Mouse (Mus musculus): Measurements from ENCODE around the gene Iscu.

Gene Iscu

GRCm38 (mm10) chr5:113772450-113772895 is at the start of gene Iscu, which contains the start of gene Sart3:
Gene Iscu, plus strand, starts transcription at chr5:113772748.
Gene Sart3, minus strand, starts transcription at chr5:113772510.
- DNase-seq (ENCODE audit: low read depth, low spot score), result peak; percentile 91

GRCm38 (mm10) chr5:113723567-113724237 is 48.8 kb upstream of the Iscu start:
- no peak for DNase-seq (ENCODE audit: low read depth, low spot score)

- DNase-seq (ENCODE audit: low read depth, low spot score), result peak; percentile 76
Observed at GRCm38 (mm10) chr5:113724446-113724845, 48.1 kb upstream of the Iscu start, which contains the start of gene 1700069L16Rik. Gene 1700069L16Rik, minus strand, starts transcription at chr5:113724772.

- DNase-seq (ENCODE audit: low read depth, low spot score), result no peak
Observed at GRCm38 (mm10) chr5:113725417-113725816, 47.1 kb upstream of the Iscu start.

- no peak for DNase-seq (ENCODE audit: low read depth, low spot score)
Observed at GRCm38 (mm10) chr5:113726618-113727017, 45.9 kb upstream of the Iscu start.

DNA sequence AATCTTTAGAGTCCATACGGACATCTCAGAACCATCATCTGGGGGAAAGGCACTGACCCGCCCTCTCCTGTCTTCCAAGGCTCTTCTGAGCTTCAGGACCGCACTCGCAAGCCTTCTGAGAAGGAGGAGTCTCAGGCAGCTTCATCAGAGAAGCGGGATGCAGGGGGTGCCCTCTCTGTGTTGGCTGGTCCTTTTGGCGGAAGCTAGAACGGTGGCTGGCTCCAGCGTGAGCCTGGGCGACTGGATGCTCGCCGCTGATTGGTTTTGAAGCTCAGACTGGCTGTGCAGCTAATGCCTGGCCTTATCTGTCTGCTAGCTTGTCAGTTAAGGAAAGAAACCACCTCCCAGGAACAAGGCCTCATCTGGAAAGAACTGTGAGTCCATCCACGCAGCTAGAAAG is 45.3 kb upstream of the Iscu start:
- DNase-seq (ENCODE audit: low read depth, low spot score), result no peak

GRCm38 (mm10) chr5:113728011-113728410 is 44.5 kb upstream of the Iscu start:
- no peak for DNase-seq (ENCODE audit: low read depth, low spot score)

- DNase-seq (ENCODE audit: low read depth, low spot score), result no peak
Observed at GRCm38 (mm10) chr5:113728691-113729090, 43.9 kb upstream of the Iscu start.

- DNase-seq (ENCODE audit: low read depth, low spot score), result no peak
Observed at GRCm38 (mm10) chr5:113730641-113731121, 41.9 kb upstream of the Iscu start.

- DNase-seq (ENCODE audit: low read depth, low spot score), result no peak
Observed at GRCm38 (mm10) chr5:113731174-113731573, 41.4 kb upstream of the Iscu start.

GRCm38 (mm10) chr5:113732182-113732581 is 40.4 kb upstream of the Iscu start:
- DNase-seq (ENCODE audit: low read depth, low spot score), result no peak

DNA sequence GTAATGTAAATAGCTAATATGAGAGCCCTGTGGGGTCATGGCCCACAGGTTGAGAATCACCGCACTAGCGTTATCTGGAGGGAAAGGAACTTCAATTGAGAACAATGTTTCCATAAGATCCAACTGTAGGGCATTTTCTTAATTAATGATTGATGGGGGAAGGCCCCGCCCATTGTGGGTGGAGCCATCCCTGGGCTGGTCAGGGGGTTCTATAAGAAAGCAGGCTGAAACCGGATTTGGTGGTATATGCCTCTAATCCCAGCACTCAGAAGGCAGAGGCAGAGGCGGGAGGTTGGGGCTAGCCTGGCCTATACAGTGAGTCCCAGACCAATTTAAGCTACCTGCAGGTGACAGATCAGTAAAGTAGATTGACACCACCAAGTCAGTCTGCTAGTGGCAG is 38.2 kb upstream of the Iscu start:
- DNase-seq (ENCODE audit: low read depth, low spot score), result no peak

GRCm38 (mm10) chr5:113735023-113735344 is 37.6 kb upstream of the Iscu start:
- no peak for DNase-seq (ENCODE audit: low read depth, low spot score)

- DNase-seq (ENCODE audit: low read depth, low spot score), result peak; percentile 90
Observed at GRCm38 (mm10) chr5:113735345-113736112, 37.0 kb upstream of the Iscu start, which contains the start of gene Ficd. Gene Ficd, plus strand, starts transcription at chr5:113735803.

- no peak for DNase-seq (ENCODE audit: low read depth, low spot score)
Observed at GRCm38 (mm10) chr5:113736113-113736502, 36.4 kb upstream of the Iscu start.

DNA sequence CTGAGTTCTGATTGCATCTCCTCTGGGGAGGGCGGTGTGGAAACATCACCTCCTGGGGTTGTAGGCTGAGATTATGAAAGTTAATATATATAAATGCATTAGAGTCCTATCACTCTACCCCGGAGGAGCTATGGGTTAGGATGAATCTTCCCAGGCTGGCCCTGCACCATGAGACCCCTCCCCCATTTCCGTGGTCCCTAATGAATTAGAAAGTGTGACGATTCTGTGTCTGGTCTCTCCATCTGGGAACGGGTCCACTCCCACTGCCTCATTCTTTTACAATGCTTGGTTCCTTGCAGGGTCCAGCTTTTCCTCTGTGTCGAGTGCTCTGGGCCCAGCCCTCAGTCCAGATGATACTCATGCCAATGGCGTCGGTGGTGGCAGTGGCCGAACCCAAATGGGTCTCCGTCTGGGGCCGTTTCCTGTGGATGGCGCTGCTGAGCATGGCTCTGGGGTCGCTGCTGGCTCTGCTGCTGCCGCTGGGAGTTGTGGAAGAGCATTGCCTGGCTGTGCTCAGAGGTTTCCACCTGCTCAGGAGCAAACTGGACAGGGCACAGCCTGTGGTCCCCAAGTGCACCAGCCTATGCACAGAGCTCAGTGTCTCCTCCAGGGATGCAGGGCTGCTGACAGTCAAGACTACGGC is 35.9 kb upstream of the Iscu start:
- DNase-seq (ENCODE audit: low read depth, low spot score), result no peak

GRCm38 (mm10) chr5:113737607-113738237 is 34.8 kb upstream of the Iscu start:
- no peak for DNase-seq (ENCODE audit: low read depth, low spot score)

GRCm38 (mm10) chr5:113747629-113748028 is 24.9 kb upstream of the Iscu start:
- DNase-seq (ENCODE audit: low read depth, low spot score), result no peak

DNA sequence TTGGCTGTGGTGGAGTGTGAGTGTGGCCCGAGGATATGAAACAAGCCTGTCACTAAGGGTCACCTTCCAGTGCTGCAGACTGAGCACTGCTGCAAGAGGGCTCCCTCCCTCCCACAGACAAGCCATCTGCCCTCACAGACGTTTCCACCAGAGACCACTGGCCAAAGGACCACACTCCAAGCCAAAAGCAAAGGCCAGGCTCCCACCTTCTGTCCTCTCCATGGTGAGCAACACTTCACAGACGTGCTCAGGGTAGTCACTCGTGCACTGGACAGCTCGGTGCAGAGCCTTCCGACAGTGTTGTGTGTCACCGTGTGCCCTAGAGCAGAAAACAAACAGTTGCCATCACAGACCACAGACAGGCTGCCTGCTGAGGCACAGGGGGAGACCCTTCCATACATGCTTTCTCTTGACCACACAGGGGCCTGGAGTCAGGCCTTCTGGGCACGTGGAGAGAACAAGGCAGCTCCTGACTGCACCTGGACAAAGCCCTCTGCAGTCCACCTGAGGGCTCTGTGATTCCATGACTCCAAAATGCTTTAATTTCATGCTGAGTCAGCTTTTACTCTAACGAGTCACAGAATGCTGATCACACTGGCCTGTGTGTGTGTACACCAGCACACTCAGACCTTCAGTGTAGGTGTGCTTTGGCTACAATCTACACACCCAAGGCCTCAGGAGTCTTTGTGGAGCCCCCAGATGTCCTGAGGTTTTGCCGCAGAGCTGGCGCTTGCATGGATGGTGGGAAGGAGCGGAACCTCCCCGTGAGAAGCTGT is 23.8 kb upstream of the Iscu start:
- DNase-seq (ENCODE audit: low read depth, low spot score), result no peak

- no peak for DNase-seq (ENCODE audit: low read depth, low spot score)
Observed at GRCm38 (mm10) chr5:113751521-113752157, 20.9 kb upstream of the Iscu start.

All from WW6 (cell line).